Mouse (Mus musculus) intestine, embryonic 16.5 days (tissue): ENCODE results near the gene Dkkl1. TPM values are rescaled to one million over a fixed set of nuclear protein-coding genes. Genes with fewer than 3 reads are reported as not detected.
"Not testable (repeated sequence)": the region's sequence is repeated elsewhere in the genome, so short reads cannot be mapped to it uniquely, and the experiment has no call there.

Experiments
- ATAC-seq: fragments of 200-750 bp; cut with Nextera tagmentation; 2 replicates; pipeline ENCODE4 v1.8.0; 2017; ENCODE audit warnings: moderate TSS enrichment, moderate library complexity
- H3K27ac ChIP-seq: fragments of 300-500 bp; sonication (generic); 2 replicates; pipeline ENCODE4 v1.5.1; 2014; ENCODE audit warnings: mild to moderate bottlenecking, low read length
- H3K27me3 ChIP-seq: fragments of 300-500 bp; sonication (generic); replicated peaks from 2 replicates; pipeline ENCODE4 v1.6.1; 2014; ENCODE audit warnings: low read length, control low read depth, mixed read lengths; ENCODE audit not compliant: control insufficient read depth, insufficient read depth
- H3K36me3 ChIP-seq: fragments of 300-500 bp; sonication (generic); 2 replicates; pipeline ENCODE4 v1.6.1; 2014; ENCODE audit warnings: low read length, control low read depth; ENCODE audit not compliant: control insufficient read depth, insufficient read depth
- H3K4me1 ChIP-seq: fragments of 300-500 bp; sonication (generic); 2 replicates; pipeline ENCODE4 v1.6.1; 2014; ENCODE audit warnings: low read length, control low read depth, mixed read lengths; ENCODE audit not compliant: control insufficient read depth, insufficient read depth
- H3K4me2 ChIP-seq: fragments of 300-500 bp; sonication (generic); 2 replicates; pipeline ENCODE4 v1.6.1; 2014; ENCODE audit warnings: low read depth, low read length, control low read depth
- H3K4me3 ChIP-seq: fragments of 300-500 bp; sonication (generic); 2 replicates; pipeline ENCODE4 v1.5.1; 2014; ENCODE audit warnings: mild to moderate bottlenecking, low read length
- H3K9ac ChIP-seq: fragments of 300-500 bp; sonication (generic); 2 replicates; pipeline ENCODE4 v1.6.1; 2014; ENCODE audit warnings: low read depth, low read length
- H3K9me3 ChIP-seq: fragments of 300-500 bp; sonication (generic); 2 replicates; pipeline ENCODE4 v1.6.1; 2016; ENCODE audit warnings: low read length, control low read depth; ENCODE audit not compliant: control insufficient read depth
- WGBS: fragments of 180-500 bp; shearing (Covaris S2); extraction: QIAGEN DNeasy Blood & Tissue Kit; methylation state at CpG from one replicate; pipeline ENCODE4 v1.1.7; 2014; 5-methylcytosine and 5-hydroxymethylcytosine counted together
- polyA plus RNA-seq: library from polyadenylated mRNA; unstranded; fragments of >200 nt; fragmentation: Nextera tagmentation; extraction: Ambion mirVana; gene quantifications from 2 replicates; pipeline ENCODE4 v1.2.1, GENCODE M21; 2015

The Dkkl1 gene
- polyA plus RNA-seq, 1 experiment from 2014 or later = 1.3 TPM

GRCm38 (mm10) chr7:45178550-45178949 is 33.4 kb downstream of the Dkkl1 start:
- 0 out of 2 replicates have a peak, but pooled peaks cover 8% of the 10 kb centered on the region for H3K4me1 ChIP-seq
- no peak overlapping the region for H3K4me3 ChIP-seq
- no peak for ATAC-seq
- no peak overlapping the region for H3K9ac ChIP-seq
- H3K9me3 ChIP-seq = no peaks in the 10 kb centered on the region
- no peak overlapping the region for H3K27ac ChIP-seq
- H3K4me2 ChIP-seq = no peak overlapping the region
- no peaks in the 10 kb centered on the region for H3K36me3 ChIP-seq
- 24% methylated on average over 7 of the region's 7 CpGs for WGBS
- H3K27me3 ChIP-seq = peaks cover 91% of the 10 kb centered on the region

- H3K27me3 ChIP-seq = peaks cover 73% of the 10 kb centered on the region
- H3K4me3 ChIP-seq = peak overlapping the region; percentile 1; the same call in 1 of the 2 replicates
- no peaks in the 10 kb centered on the region for H3K9me3 ChIP-seq
- ATAC-seq = no peak
- WGBS = 2% methylated on average over 31 of the region's 31 CpGs
- 0 out of 2 replicates have a peak, but pooled peaks cover 8% of the 10 kb centered on the region for H3K4me1 ChIP-seq
- H3K9ac ChIP-seq = no peak overlapping the region
- H3K4me2 ChIP-seq = no peak overlapping the region
- no peak overlapping the region for H3K27ac ChIP-seq
- H3K36me3 ChIP-seq = no peaks in the 10 kb centered on the region
Measured at GRCm38 (mm10) chr7:45176356-45176755, 35.6 kb downstream of the Dkkl1 start.

- Histone ChIP-seq H3K36me3 (no peaks in the 10 kb centered on the region), H3K4me2 (no peak overlapping the region), H3K4me3 (peak overlapping the region; percentile 1; the same call in 1 of the 2 replicates), H3K27me3 (peaks cover 68% of the 10 kb centered on the region), H3K4me1 (0 out of 2 replicates have a peak, but pooled peaks cover 8% of the 10 kb centered on the region), H3K9ac (no peak overlapping the region), H3K9me3 (no peaks in the 10 kb centered on the region), H3K27ac (no peak overlapping the region)
- 2% methylated on average over 23 of the region's 23 CpGs for WGBS
- no peak for ATAC-seq
Measured at GRCm38 (mm10) chr7:45175929-45176328, 36.0 kb downstream of the Dkkl1 start.

- Histone ChIP-seq H3K9ac (no peak overlapping the region), H3K4me3 (no peak overlapping the region), H3K27me3 (peaks cover 64% of the 10 kb centered on the region), H3K4me1 (0 out of 2 replicates have a peak, but pooled peaks cover 8% of the 10 kb centered on the region), H3K4me2 (no peak overlapping the region), H3K36me3 (no peaks in the 10 kb centered on the region), H3K27ac (no peak overlapping the region), H3K9me3 (peaks cover 4% of the 10 kb centered on the region; the same call in 1 of the 2 replicates)
- 4% methylated on average over 13 of the region's 13 CpGs for WGBS
- no peak for ATAC-seq
Measured at GRCm38 (mm10) chr7:45175398-45175797, 36.5 kb downstream of the Dkkl1 start.

- no peak; the same call in 1 of the 2 replicates for ATAC-seq
- Histone ChIP-seq H3K36me3 (no peaks in the 10 kb centered on the region), H3K4me1 (0 out of 2 replicates have a peak, but pooled peaks cover 8% of the 10 kb centered on the region), H3K27me3 (peaks cover 61% of the 10 kb centered on the region), H3K4me2 (no peak overlapping the region), H3K9me3 (peaks cover 10% of the 10 kb centered on the region), H3K9ac (no peak overlapping the region), H3K4me3 (peak overlapping the region; percentile 5; the same call in 1 of the 2 replicates), H3K27ac (no peak overlapping the region)
- WGBS = 5% methylated on average over 29 of the region's 29 CpGs
Measured at GRCm38 (mm10) chr7:45174567-45175280, 37.2 kb downstream of the Dkkl1 start.

- peaks cover 19% of the 10 kb centered on the region for H3K9me3 ChIP-seq
- H3K4me3 ChIP-seq, H3K27ac ChIP-seq, H3K4me1 ChIP-seq, H3K9ac ChIP-seq, ATAC-seq, H3K4me2 ChIP-seq, H3K36me3 ChIP-seq: not testable (repeated sequence)
- 73% methylated on average over 1 of the region's 1 CpGs for WGBS
- H3K27me3 ChIP-seq = peaks cover 59% of the 10 kb centered on the region
Measured at GRCm38 (mm10) chr7:45173772-45174171, 38.2 kb downstream of the Dkkl1 start.

- Histone ChIP-seq H3K4me1 (0 out of 2 replicates have a peak, but pooled peaks cover 8% of the 10 kb centered on the region), H3K36me3 (no peaks in the 10 kb centered on the region), H3K4me2 (no peak overlapping the region), H3K9me3 (peaks cover 19% of the 10 kb centered on the region), H3K27me3 (peaks cover 59% of the 10 kb centered on the region), H3K9ac (no peak overlapping the region), H3K27ac (no peak overlapping the region), H3K4me3 (no peak overlapping the region)
- ATAC-seq = no peak
- 58% methylated on average over 7 of the region's 7 CpGs for WGBS
Measured at GRCm38 (mm10) chr7:45172974-45173373, 39.0 kb downstream of the Dkkl1 start.

- Histone ChIP-seq H3K27ac (no peak overlapping the region), H3K4me3 (no peak overlapping the region), H3K9me3 (peaks cover 19% of the 10 kb centered on the region), H3K27me3 (peaks cover 55% of the 10 kb centered on the region), H3K4me1 (no peaks in the 10 kb centered on the region), H3K4me2 (no peak overlapping the region), H3K36me3 (no peaks in the 10 kb centered on the region), H3K9ac (no peak overlapping the region)
- no peak for ATAC-seq
- WGBS = 90% methylated on average over 3 of the region's 3 CpGs
Measured at GRCm38 (mm10) chr7:45169495-45169894, 42.5 kb downstream of the Dkkl1 start.

GRCm38 (mm10) chr7:45168656-45169055 is 43.3 kb downstream of the Dkkl1 start:
- Histone ChIP-seq H3K27ac (no peak overlapping the region), H3K9me3 (peaks cover 19% of the 10 kb centered on the region), H3K36me3 (no peaks in the 10 kb centered on the region), H3K4me3 (no peak overlapping the region), H3K27me3 (peaks cover 57% of the 10 kb centered on the region), H3K4me1 (peaks cover 4% of the 10 kb centered on the region; the same call in 1 of the 2 replicates), H3K9ac (no peak overlapping the region), H3K4me2 (no peak overlapping the region)
- WGBS = 8% methylated on average over 24 of the region's 24 CpGs
- no peak for ATAC-seq
